Mouse (Mus musculus) cerebellum, adult 8-10 months (tissue): ENCODE results near the gene Prkce.

Source experiments
- DNase-seq: peaks from one replicate; pipeline ENCODE4 v3.0.0; 2022

The Prkce gene

GRCm38 (mm10) chr17:86420646-86421338 is 253.2 kb downstream of the Prkce start:
- no peak for DNase-seq

- no peak for DNase-seq
These were observed 254.4 kb downstream of the Prkce start for GRCm38 (mm10) chr17:86422023-86422422.

GRCm38 (mm10) chr17:86429877-86430276 is 262.3 kb downstream of the Prkce start:
- DNase-seq: no peak

DNA sequence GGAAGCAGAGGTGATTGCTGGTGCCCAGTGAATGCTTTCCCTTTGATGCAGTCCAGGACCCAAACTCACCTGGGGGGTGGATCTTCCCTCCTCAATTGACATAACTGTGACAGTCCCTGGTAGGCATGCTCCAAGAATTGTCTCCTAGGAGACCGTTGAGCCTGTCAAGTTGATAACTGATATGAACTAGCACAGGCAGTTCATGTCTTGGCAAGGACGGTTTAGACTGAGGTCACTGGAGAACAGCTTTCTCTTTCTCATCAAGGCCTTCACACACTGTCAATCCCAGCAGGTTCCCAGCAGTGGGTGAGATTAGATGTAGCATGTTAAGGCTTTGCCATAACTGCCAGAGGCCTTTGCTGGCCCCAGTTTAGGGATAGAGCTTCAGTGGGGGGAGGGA is 265.5 kb downstream of the Prkce start:
- DNase-seq: no peak

GRCm38 (mm10) chr17:86433813-86434212 is 266.2 kb downstream of the Prkce start:
- DNase-seq: no peak

- no peak for DNase-seq
These were observed 267.2 kb downstream of the Prkce start for GRCm38 (mm10) chr17:86434781-86435180.

GRCm38 (mm10) chr17:86435570-86435969 is 268.0 kb downstream of the Prkce start:
- no peak for DNase-seq

- no peak for DNase-seq
These were observed 268.4 kb downstream of the Prkce start for GRCm38 (mm10) chr17:86435984-86436383.

DNA sequence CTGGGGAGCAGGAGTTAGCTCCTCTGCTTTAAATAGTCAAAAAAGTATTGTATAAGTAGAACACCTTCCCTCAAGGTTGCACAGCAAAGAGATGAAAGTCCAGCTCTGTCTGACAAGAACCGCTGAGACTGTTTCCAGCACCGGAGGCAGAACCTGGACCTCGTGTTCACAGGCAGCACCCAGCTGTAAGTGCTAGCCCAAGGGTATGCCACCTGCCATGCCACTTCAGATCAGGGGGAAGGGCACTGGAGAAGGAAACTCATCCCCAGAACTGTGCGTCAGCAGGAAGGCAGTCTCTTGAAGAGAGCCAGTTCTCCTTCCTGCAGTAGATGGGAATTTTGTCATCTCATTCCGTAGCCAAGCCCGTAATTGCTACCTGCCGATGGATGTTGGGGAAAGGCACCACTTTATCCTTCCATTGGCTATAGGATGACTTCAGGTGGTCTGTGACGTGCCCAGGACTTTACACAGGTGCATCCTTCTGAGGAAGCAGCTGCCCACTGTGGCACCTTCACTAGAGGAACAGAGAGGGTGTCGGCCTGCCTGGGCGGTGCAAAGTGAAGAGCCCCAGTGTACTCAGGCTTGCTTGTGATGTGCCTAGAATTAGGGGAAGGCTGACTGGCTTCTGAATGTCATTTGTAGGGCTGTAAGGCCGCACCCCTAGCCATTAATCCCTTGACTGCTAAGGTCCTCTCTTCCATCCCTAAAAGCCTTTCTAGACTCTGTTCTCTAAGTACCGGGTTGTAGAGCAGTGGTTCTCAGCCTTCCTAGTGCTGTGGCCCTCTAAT is 269.2 kb downstream of the Prkce start:
- no peak for DNase-seq

DNA sequence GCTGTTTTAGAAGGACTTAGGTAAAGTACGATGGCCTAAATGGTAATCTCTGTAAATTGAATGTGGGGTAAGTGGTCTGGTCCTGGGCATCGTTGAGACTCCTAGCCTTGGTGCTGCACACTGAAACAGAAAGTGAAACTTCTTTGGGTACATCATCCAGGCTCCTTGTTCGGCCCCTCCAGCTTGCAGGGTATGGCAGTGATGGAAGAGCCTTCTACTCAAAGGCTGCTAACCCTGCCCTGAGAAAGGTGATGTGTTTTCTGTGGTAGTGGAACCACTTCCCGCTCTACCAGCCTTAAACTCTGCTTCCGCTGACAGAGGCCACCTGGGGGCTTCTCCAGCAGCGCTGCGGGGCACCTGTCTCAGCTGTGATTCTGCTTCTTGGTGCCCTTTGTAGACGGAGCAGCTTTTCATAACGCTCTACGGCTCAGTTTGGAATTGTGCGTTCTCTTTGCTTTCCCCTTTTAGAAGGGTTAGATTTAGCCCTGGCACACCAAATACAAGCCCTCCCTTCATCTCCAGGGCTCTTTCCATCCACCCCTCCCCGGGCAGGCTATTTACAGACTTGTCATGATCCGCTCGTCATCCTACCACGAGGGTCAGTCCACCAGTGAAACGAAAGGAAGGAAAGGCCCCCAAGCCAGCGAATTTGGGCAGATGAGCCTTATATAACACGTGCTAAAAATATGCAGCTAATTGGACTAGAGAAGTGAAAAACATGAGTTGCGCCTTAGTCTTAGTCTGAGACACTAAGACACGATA is 270.1 kb downstream of the Prkce start:
- peak; percentile 54 for DNase-seq

DNA sequence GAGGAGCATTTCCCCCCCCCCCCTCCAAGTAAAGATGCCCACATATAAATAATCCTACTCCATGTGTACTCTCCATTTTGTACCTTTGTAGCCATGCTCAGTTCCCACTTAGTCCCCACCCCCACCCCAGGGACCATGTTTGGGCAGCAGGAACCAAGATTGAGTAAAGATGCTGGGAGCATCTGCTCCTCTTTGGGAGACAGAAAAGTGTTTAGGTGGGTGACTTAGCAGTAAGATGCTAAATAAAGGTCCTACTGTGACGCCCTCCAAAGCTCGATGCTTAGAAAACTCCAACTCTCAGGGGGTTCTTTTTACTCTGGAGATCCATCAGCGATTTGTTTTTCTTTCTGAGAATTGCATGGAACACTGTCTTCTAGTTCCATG is 270.7 kb downstream of the Prkce start:
- no peak for DNase-seq

- no peak for DNase-seq
These were observed 271.2 kb downstream of the Prkce start for GRCm38 (mm10) chr17:86438763-86439162.

GRCm38 (mm10) chr17:86441098-86441497 is 273.5 kb downstream of the Prkce start:
- no peak for DNase-seq

DNA sequence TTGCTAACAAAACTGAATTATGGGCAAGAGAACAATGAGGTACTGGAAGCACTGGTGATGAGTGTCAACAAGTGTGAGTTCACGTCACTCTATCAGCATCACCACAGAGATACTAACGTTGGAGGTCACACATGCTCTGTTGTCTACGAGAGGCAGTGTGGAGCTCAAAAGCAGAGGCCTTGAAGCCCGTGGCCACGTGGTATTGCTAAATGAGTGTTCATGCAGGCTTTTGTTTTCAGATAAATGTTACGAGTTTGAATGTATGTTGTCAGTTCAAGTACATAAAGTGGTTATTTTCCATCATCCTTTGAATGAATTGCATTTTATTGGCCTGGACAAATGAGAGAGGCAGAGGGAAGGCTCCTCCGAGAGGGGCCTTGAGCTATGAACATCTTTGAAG is 276.3 kb downstream of the Prkce start:
- DNase-seq: no peak

- DNase-seq: peak; percentile 93
These were observed 277.2 kb downstream of the Prkce start for GRCm38 (mm10) chr17:86444578-86445419.

DNA sequence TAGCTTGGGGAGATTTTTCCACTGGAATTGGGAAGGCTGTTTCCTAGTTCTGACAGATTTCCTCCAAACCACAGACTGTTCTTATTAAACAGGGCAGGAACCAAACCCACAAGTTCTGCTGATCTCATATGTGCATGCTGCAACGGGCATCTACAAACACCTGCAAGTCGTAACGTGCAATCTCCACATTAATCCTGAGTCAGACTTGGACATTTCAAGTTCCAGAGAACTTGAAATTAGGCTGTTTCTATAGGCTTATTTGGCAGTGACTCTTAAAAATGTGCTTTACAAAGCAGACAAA is 277.8 kb downstream of the Prkce start:
- DNase-seq: no peak

DNA sequence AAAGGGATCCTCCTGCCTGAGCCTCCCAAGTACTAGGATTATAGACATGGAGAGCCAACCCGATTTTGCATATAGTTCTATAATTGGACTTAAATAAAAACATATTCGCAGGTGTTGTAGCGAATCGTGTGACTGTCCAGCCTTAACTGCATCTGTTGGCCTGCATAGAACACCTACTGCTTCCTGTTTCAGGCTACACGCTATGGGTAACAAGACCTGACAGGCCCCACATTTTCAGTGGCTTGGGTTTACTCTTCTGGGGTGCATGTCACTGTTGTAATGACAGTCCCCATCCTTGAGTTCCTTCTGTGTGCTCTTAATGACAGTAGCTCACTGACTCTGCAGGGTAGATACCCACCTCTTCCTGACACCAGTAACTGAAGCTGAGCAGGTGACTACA is 278.3 kb downstream of the Prkce start:
- no peak for DNase-seq

GRCm38 (mm10) chr17:86447101-86447598 is 279.6 kb downstream of the Prkce start:
- no peak for DNase-seq

DNA sequence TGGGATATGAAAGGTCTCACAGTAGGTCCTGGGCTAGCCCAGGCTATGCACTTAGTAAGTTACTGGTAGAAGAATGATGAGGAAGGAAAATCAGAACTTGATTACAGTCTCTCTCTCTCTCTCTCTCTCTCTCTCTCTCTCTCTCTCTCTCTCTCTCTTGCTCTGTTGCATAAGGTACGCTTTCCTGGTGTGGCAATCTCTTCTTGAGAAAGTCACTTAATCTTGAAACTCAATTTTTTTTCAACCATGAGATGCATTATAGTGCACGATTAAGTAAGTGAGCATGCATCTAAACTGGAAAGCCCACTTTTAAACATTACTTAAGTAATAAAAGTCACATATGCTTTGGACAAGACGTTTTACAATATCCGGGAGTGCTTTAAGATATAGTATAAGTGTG is 285.3 kb downstream of the Prkce start:
- DNase-seq: no peak

GRCm38 (mm10) chr17:86453673-86454350 is 286.2 kb downstream of the Prkce start:
- no peak for DNase-seq

DNA sequence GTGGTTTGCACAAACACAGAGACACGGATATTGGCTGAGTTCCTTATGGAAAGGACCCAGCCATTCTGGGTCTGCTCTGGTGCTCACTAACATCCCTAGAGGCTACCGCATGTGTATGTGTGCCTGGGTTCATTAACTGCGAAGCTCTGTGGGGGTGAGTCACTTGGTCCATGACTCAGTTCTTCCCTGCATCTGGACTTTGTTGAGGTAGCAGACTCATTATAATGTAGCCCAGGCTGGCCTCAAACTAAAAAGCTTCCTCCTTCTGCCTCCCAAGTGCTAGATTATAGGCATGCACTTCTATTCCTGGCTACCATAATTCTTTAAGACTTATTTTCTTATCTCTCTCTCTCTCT is 286.7 kb downstream of the Prkce start:
- no peak for DNase-seq

GRCm38 (mm10) chr17:86456512-86456911 is 288.9 kb downstream of the Prkce start:
- DNase-seq: no peak
